Mouse (Mus musculus): ENCODE measurements around the gene Slc28a1. TPM values are rescaled to one million over a fixed set of nuclear protein-coding genes. Genes with fewer than 3 reads are reported as not detected.
A peak's percentile ranks its signal among the peaks of the same experiment; 100 is the strongest.

The Slc28a1 gene
- total and polyA plus RNA-seq, 2 experiments, result 0.24 to 0.28 TPM

GRCm38 (mm10) chr7:81154960-81155359, 40.4 kb downstream of the Slc28a1 start:
- Histone ChIP-seq H3K79me2 (ENCODE audit: control insufficient read depth, insufficient read depth, low read length) (no peaks in the 10 kb centered on the region), H3K4me1 (ENCODE audit: control insufficient read depth, insufficient read depth, low read length) (no peaks in the 10 kb centered on the region), H3K27ac (replicated peaks; ENCODE audit: insufficient read depth, low read depth, low read length) (no peak overlapping the region), H3K27me3 (ENCODE audit: control insufficient read depth, insufficient read depth, low read length) (no peaks in the 10 kb centered on the region), H3K9ac (ENCODE audit: low read depth, low read length) (no peak overlapping the region), H3K36me3 (ENCODE audit: control insufficient read depth, insufficient read depth, low read length) (no peaks in the 10 kb centered on the region), H3K4me3 (ENCODE audit: insufficient read depth, low read depth, low read length) (no peak overlapping the region)
- 1% methylated on average over 3 of the region's 3 CpGs for whole genome bisulfite sequencing
- TF ChIP-seq POLR2A (IDR thresholded peaks at IDR 0.05; ENCODE audit: extremely low read depth, insufficient read depth, low read length) (no peak), CTCF (IDR thresholded peaks at IDR 0.05; ENCODE audit: low read depth, low read length) (peak; percentile 94)
- DNase-seq (ENCODE audit: extremely low read depth, low read depth, low spot score), result peak; percentile 37

- Histone ChIP-seq H3K4me3 (ENCODE audit: insufficient read depth, low read depth, low read length) (no peak overlapping the region), H3K36me3 (ENCODE audit: control insufficient read depth, insufficient read depth, low read length) (no peaks in the 10 kb centered on the region)
- WGBS, result 81% methylated on average over 7 of the region's 7 CpGs
Observed at GRCm38 (mm10) chr7:81158933-81159332, 44.3 kb downstream of the Slc28a1 start.

GRCm38 (mm10) chr7:81161666-81162065, 47.1 kb downstream of the Slc28a1 start:
- Histone ChIP-seq H3K27ac (replicated peaks; ENCODE audit: insufficient read depth, low read depth, low read length) (no peak overlapping the region), H3K79me2 (ENCODE audit: control insufficient read depth, insufficient read depth, low read length) (no peaks in the 10 kb centered on the region), H3K4me3 (ENCODE audit: insufficient read depth, low read depth, low read length) (no peak overlapping the region), H3K9ac (ENCODE audit: low read depth, low read length) (no peak overlapping the region), H3K36me3 (ENCODE audit: control insufficient read depth, insufficient read depth, low read length) (no peaks in the 10 kb centered on the region), H3K27me3 (ENCODE audit: control insufficient read depth, insufficient read depth, low read length) (no peaks in the 10 kb centered on the region), H3K4me1 (ENCODE audit: control insufficient read depth, insufficient read depth, low read length) (0 out of 2 replicates have a peak, but pooled peaks cover 4% of the 10 kb centered on the region)
- no peak for DNase-seq (ENCODE audit: extremely low read depth, low read depth, low spot score)
- 78% methylated on average over 9 of the region's 9 CpGs for WGBS
- TF ChIP-seq CTCF (IDR thresholded peaks at IDR 0.05; ENCODE audit: low read depth, low read length), result no peak
- TF ChIP-seq POLR2A (IDR thresholded peaks at IDR 0.05; ENCODE audit: extremely low read depth, insufficient read depth, low read length), result no peak

More at GRCm38 (mm10) chr7:81158933-81159332, 44.3 kb downstream of the Slc28a1 start:
- Histone ChIP-seq H3K79me2 (ENCODE audit: control insufficient read depth, insufficient read depth, low read length) (no peaks in the 10 kb centered on the region), H3K27ac (replicated peaks; ENCODE audit: insufficient read depth, low read depth, low read length) (no peak overlapping the region), H3K4me1 (ENCODE audit: control insufficient read depth, insufficient read depth, low read length) (no peaks in the 10 kb centered on the region), H3K9ac (ENCODE audit: low read depth, low read length) (no peak overlapping the region), H3K27me3 (ENCODE audit: control insufficient read depth, insufficient read depth, low read length) (no peaks in the 10 kb centered on the region)
- TF ChIP-seq POLR2A (IDR thresholded peaks at IDR 0.05; ENCODE audit: extremely low read depth, insufficient read depth, low read length), result no peak
- no peak for TF ChIP-seq CTCF (IDR thresholded peaks at IDR 0.05; ENCODE audit: low read depth, low read length)
- DNase-seq (ENCODE audit: extremely low read depth, low read depth, low spot score), result no peak

GRCm38 (mm10) chr7:81162345-81162744, 47.7 kb downstream of the Slc28a1 start:
- Histone ChIP-seq H3K27ac (replicated peaks; ENCODE audit: insufficient read depth, low read depth, low read length) (no peak overlapping the region), H3K27me3 (ENCODE audit: control insufficient read depth, insufficient read depth, low read length) (no peaks in the 10 kb centered on the region), H3K4me1 (ENCODE audit: control insufficient read depth, insufficient read depth, low read length) (0 out of 2 replicates have a peak, but pooled peaks cover 4% of the 10 kb centered on the region), H3K36me3 (ENCODE audit: control insufficient read depth, insufficient read depth, low read length) (no peaks in the 10 kb centered on the region), H3K4me3 (ENCODE audit: insufficient read depth, low read depth, low read length) (no peak overlapping the region), H3K9ac (ENCODE audit: low read depth, low read length) (no peak overlapping the region), H3K79me2 (ENCODE audit: control insufficient read depth, insufficient read depth, low read length) (no peaks in the 10 kb centered on the region)
- DNase-seq (ENCODE audit: extremely low read depth, low read depth, low spot score), result peak; percentile 56
- no peak for TF ChIP-seq POLR2A (IDR thresholded peaks at IDR 0.05; ENCODE audit: extremely low read depth, insufficient read depth, low read length)
- peak; percentile 83 for TF ChIP-seq CTCF (IDR thresholded peaks at IDR 0.05; ENCODE audit: low read depth, low read length)
- WGBS, result 18% methylated on average over 4 of the region's 4 CpGs

GRCm38 (mm10) chr7:81164411-81164810, 49.8 kb downstream of the Slc28a1 start:
- WGBS, result 84% methylated on average over 7 of the region's 7 CpGs
- no peaks in the 10 kb centered on the region for H3K36me3 ChIP-seq (ENCODE audit: control insufficient read depth, insufficient read depth, low read length)
- TF ChIP-seq POLR2A (IDR thresholded peaks at IDR 0.05; ENCODE audit: extremely low read depth, insufficient read depth, low read length) (no peak), CTCF (IDR thresholded peaks at IDR 0.05; ENCODE audit: low read depth, low read length) (no peak)
- no peak overlapping the region for H3K27ac ChIP-seq (replicated peaks; ENCODE audit: insufficient read depth, low read depth, low read length)
- H3K4me1 ChIP-seq (ENCODE audit: control insufficient read depth, insufficient read depth, low read length), result 0 out of 2 replicates have a peak, but pooled peaks cover 4% of the 10 kb centered on the region
- DNase-seq (ENCODE audit: extremely low read depth, low read depth, low spot score), result peak; percentile 79
- no peak overlapping the region for H3K9ac ChIP-seq (ENCODE audit: low read depth, low read length)
- no peaks in the 10 kb centered on the region for H3K79me2 ChIP-seq (ENCODE audit: control insufficient read depth, insufficient read depth, low read length)
- H3K4me3 ChIP-seq (ENCODE audit: insufficient read depth, low read depth, low read length), result no peak overlapping the region
- H3K27me3 ChIP-seq (ENCODE audit: control insufficient read depth, insufficient read depth, low read length), result no peaks in the 10 kb centered on the region

- Histone ChIP-seq H3K27ac (replicated peaks; ENCODE audit: insufficient read depth, low read depth, low read length) (peak overlapping the region; percentile 43), H3K36me3 (ENCODE audit: control insufficient read depth, insufficient read depth, low read length) (no peaks in the 10 kb centered on the region), H3K4me1 (ENCODE audit: control insufficient read depth, insufficient read depth, low read length) (0 out of 2 replicates have a peak, but pooled peaks cover 4% of the 10 kb centered on the region), H3K27me3 (ENCODE audit: control insufficient read depth, insufficient read depth, low read length) (no peaks in the 10 kb centered on the region), H3K79me2 (ENCODE audit: control insufficient read depth, insufficient read depth, low read length) (no peaks in the 10 kb centered on the region), H3K9ac (ENCODE audit: low read depth, low read length) (no peak overlapping the region), H3K4me3 (ENCODE audit: insufficient read depth, low read depth, low read length) (no peak overlapping the region)
- WGBS, result 15% methylated on average over 3 of the region's 3 CpGs
- peak; percentile 71 for DNase-seq (ENCODE audit: extremely low read depth, low read depth, low spot score)
- peak; percentile 44 for TF ChIP-seq CTCF (IDR thresholded peaks at IDR 0.05; ENCODE audit: low read depth, low read length)
- no peak for TF ChIP-seq POLR2A (IDR thresholded peaks at IDR 0.05; ENCODE audit: extremely low read depth, insufficient read depth, low read length)
Observed at GRCm38 (mm10) chr7:81167124-81167523, 52.5 kb downstream of the Slc28a1 start.
